Mouse (Mus musculus) layer of hippocampus, adult 18-20 months (tissue): Measurements from ENCODE around the gene Klhl42. TPM values are rescaled to one million over a fixed set of nuclear protein-coding genes. Genes with fewer than 3 reads are reported as not detected.

Experiments
- DNase-seq, 2 experiments: peaks; one replicate each; pipeline ENCODE4 v3.0.0; 2022; ENCODE audit warnings: low spot score in 2 of 2
- total RNA-seq, 2 experiments: library from RNA; stranded (reverse); gene quantifications; 2 replicates each; pipeline ENCODE4 v1.2.3; 2021

The Klhl42 gene
- total RNA-seq, 2 experiments from 2014 or later, result 19.6 to 20.0 TPM

DNA sequence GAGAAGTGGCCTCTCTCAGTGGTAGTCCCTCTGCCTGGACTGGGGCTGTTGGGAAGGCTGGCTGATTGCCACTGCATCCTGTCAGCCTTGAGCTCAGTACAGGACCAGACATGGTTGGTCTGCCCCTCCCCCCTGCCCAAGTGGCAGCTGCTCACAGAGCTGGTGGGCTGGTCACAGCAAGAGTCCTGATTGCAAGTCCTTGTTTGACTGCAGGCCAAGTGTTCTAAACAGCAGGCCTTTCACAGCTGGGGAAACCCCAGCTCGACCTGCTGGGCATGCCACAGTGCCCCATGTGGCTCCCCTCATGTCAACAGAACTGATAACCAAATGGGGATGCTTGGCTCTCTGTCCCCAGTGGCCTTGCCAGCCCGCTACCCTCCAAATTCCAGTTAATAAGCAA, 54.1 kb downstream of the Klhl42 start:
- peak in 1 of 2 experiments; percentile 15 for DNase-seq

DNA sequence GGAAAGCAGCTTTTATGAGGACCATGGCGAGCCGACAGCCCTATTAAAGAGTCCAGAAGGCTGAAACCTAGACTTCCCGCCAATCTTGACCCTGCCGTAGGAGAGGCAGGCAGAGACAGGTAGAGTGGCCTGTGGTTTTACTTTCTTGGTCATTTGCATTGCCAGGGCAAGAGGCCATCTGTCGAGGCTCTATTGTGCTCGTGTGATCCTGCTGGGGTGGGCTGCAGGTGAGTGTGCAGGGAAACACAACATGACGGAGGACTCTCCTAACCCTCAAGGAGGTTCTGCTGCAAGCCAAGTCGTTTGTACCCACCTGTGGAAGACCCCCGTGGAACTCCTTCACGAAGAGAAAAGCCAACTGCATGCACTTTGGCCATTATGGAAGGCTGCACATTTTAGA, 54.6 kb downstream of the Klhl42 start:
- DNase-seq, result no peak

DNA sequence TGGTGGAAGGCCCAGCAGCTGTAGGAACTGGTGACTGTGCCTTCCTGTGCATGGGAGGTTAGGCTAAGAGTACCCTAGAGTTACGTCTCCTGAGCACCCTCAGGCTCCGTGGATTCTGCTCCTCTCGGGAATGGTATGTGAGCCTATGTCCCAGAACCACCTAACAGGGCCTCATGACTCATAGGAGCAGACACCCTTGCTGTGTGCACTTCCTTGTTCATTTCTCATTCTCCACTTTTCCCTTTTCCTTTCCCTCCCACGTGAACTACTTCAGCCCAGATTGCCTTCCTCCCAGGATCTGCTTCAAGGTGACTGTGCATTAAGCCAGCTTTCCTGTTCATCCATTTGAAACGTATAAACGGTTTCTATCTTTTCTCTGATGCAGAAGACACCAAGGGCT, 59.9 kb downstream of the Klhl42 start:
- no peak for DNase-seq

DNA sequence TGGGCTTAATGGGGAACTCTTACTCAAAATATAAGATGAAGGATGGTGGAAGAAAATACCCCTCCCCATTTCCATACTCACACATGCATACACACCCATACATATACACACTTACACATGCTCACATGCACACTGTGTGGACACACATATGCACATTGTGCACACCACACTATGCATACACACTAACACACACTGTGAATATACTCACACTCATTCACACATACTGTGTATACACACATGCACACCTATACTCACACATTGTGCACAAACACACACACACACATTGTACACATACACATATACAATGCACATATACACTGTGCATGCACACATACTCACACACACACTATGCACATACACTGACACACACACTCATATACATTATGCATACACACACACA, 60.7 kb downstream of the Klhl42 start:
- DNase-seq, result no peak

DNA sequence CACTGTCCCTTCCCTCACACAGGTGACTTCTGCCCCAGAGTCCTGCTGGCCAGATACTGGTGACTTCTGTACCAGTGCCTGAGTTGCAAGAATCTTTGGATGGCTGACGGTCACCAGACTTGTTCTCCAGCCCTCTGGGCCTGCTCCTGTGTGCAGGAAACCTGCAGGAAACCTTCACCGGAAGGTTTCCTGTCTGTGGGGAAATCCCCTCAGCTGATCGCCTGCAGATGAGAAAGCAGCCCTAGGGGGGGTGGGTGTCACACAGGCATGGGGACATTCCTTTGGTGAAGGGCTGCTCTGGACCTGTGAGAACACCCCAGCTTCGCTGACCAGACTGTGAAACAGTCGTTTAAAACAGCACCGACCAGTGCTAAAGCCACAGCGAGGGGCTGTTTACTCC, 63.9 kb downstream of the Klhl42 start:
- no peak for DNase-seq

DNA sequence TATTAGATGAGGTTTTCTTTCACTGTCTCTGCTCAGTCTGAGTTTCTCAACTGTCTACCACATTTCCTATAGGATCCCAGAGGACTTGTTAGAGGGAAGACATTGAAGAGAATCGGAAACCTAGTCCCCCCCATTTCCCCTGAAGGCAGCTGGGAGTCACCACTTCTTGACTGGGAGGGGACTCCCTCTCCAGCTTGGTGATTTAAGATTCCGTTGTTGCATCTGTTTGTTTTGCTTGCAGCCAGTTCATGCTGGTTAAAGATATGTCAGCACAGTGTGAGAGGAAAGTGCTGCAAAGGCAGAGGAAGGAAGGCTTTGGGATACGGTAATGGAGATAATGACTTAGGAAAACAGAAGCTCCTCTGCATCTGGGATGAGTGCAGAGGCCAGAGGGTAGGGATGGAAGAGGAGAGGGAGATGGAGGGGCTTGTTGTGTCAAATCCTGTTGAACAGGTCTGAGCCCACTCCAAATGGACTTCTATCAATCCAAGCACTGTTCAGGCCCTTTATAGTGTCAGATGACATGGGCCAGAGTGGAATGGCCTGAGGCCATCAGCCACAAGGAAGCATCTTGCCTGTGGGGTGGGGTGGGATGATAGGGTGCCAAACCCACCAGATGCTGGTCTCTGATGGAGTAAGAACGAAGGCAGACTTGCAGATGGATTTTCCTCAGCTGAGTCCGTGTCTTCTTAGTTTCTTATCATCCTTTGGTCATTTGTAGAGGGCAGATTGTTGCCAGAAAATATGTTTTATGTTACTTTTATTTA, 70.8 kb downstream of the Klhl42 start:
- no peak for DNase-seq

Other genes with a start within 250 kb of the Klhl42 start
- gene Smco2, start 241.3 kb upstream of the Klhl42 start, total RNA-seq, result not detected
- gene Ppfibp1, start 202.9 kb upstream of the Klhl42 start, total RNA-seq, result 10 to 100 TPM; 34.8 to 39.9 TPM
- gene 1700034J05Rik, start 137.0 kb upstream of the Klhl42 start, total RNA-seq, result not detected
- gene Rep15, start 58.8 kb upstream of the Klhl42 start, total RNA-seq, result 1 to 10 TPM; 1.1 TPM
- 10 to 100 TPM; 45.3 to 47.5 TPM for gene Mrps35, start 48.6 kb upstream of the Klhl42 start, total RNA-seq
- gene Mansc4, start 4.3 kb upstream of the Klhl42 start, total RNA-seq, result under 1 TPM; 0.48 to 0.67 TPM
- gene Pthlh, start 172.8 kb downstream of the Klhl42 start, total RNA-seq, result 1 to 10 TPM; 2.2 to 2.9 TPM